Mouse (Mus musculus) liver, postnatal 0 days (tissue): Measurements from ENCODE around the gene Ugt1a5.

Experiments
- CTCF ChIP-seq: sonication (generic); IDR thresholded peaks from 2 replicates; pipeline ENCODE4 v1.5.1; 2016; ENCODE audit warnings: antibody characterized with exemption, low read depth
- EP300 ChIP-seq: IDR thresholded peaks from 2 replicates; pipeline ENCODE4 v1.6.1; 2016; ENCODE audit warnings: antibody characterized with exemption, low read depth, mild to moderate bottlenecking

GRCm38 (mm10) chr1:88243861-88244260 is 78.0 kb downstream of the Ugt1a5 start:
- TF ChIP-seq CTCF = no peak
- no peak for TF ChIP-seq EP300
